Mouse (Mus musculus): ENCODE data around the gene Commd2. TPM values are rescaled to one million over a fixed set of nuclear protein-coding genes. Genes with fewer than 3 reads are reported as not detected.

Commd2 gene
- 67.2 TPM for polyA plus RNA-seq (2021)

DNA sequence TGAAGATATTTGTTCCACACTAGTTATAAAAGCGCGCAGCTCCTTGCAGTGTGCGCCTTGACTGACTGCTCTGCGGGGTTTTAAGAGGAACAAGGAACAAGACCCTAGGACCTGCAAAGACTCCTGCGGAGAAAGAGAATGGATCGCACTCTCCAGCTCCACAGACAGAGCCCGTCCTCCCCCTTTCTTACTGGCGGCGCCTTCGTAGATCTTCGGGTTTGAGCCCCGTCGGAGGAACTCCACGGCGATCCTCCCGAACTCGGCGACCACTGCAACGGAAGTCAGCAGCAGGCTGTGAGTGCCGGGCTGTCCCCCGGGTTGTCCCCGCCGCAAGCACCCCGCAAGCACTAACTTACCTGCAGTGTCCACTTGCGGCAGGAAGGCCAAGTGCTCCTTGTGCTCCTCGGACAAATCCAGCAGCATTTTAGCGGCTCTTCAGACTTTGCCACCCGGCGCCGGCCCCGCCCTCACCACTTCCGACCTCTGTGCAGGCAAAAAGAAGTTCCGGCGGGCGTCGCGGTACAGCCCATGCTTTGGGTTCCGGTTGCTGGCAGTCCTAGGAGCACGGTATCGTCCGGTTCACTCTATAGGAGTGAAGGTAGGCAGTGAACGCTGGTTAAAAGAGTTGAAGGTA lies at the start of gene Commd2:
Gene Commd2, minus strand, starts transcription at position 485 of the 634 bp plus-strand sequence.
- no peaks in the 10 kb centered on the region for H3K27me3 ChIP-seq
- ATAC-seq (peak; percentile 82), DNase-seq (ENCODE audit: low read depth, low spot score) (peak; percentile 66)
- in situ Hi-C loops (cut with MboI; ENCODE audit: low pct_unique_long_range_greater_than_20kb): no loop called here
- ChIA-PET CTCF (interaction anchor here (0.8 to 1.0 kb wide), 2 partner anchors 25 to 181 kb away, joined by 3 read pairs; no protein-coding TSS in a partner anchor), POLR2A (interaction anchor here (0.7 kb wide), 1 partner anchor 10 kb away, joined by 3 read pairs; no protein-coding TSS in a partner anchor)
- TF ChIP-seq CTCF (IDR thresholded peaks at IDR 0.05): no peak

GRCm38 (mm10) chr3:57696779-57697178 lies 45.3 kb upstream of the Commd2 start:
- CTCF ChIA-PET: interaction anchor here (1.0 to 1.3 kb wide), 2 partner anchors 10 to 26 kb away, joined by 3 to 5 read pairs; no protein-coding TSS in a partner anchor
- ATAC-seq (no peak), DNase-seq (ENCODE audit: low read depth, low spot score) (no peak)
- in situ Hi-C loops (cut with MboI; ENCODE audit: low pct_unique_long_range_greater_than_20kb): no loop called here
- POLR2A ChIA-PET: interaction anchor here (0.6 to 0.7 kb wide), 2 partner anchors 25 to 32 kb away, joined by 3 read pairs; no protein-coding TSS in a partner anchor
- H3K27me3 ChIP-seq: no peaks in the 10 kb centered on the region
- no peak for TF ChIP-seq CTCF (IDR thresholded peaks at IDR 0.05)

DNA sequence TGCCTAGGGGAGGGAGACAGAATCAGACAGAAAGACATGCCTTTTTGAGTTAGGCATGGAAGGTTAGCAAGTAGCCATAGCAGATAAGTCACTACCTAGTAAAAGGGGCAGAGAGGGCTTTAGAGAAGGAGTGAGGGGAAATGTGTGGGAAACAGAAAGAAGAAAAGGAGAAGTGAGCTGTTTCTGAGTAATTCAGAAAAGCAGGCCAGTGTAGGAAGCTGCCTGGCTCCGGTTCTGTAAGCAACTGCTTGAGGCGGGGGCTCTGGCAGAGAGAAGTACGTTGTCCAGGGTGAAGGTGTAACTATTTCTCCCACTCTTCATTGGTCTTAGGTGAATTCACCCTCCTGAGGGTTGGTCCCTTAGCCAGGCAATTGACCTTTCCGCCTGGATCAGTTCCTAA lies 44.7 kb upstream of the Commd2 start:
- ChIA-PET CTCF (interaction anchor here (1.3 kb wide), 1 partner anchor 11 kb away, joined by 3 read pairs; no protein-coding TSS in a partner anchor), POLR2A (interaction anchor here (0.7 kb wide), 1 partner anchor 33 kb away, joined by 3 read pairs; no protein-coding TSS in a partner anchor)
- in situ Hi-C loops (cut with MboI; ENCODE audit: low pct_unique_long_range_greater_than_20kb): no loop called here
- H3K27me3 ChIP-seq: no peaks in the 10 kb centered on the region
- TF ChIP-seq CTCF (IDR thresholded peaks at IDR 0.05): no peak
- no peak for ATAC-seq
- DNase-seq (ENCODE audit: low read depth, low spot score): no peak

DNA sequence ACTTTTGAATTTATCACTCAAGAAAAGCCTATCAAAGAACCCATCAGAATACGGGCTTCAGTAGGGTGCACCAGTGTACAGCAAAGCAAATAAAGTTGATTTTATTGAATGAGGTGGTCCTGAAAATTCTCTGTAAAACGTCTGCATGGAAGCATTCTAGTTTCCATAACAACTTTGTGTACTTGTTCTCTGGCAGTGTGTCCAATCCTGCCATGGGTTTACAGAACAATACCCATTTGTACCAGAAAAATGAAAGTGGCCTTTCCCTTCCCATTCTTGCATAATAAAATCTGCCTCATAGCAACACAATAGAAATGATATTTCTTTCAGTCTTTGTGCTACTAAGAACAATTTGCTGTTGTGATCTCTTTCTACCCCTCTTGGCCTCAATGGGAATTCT lies 41.2 kb upstream of the Commd2 start, which contains the start of gene Ankub1:
Gene Ankub1, minus strand, starts transcription at position 81 of the 400 bp plus-strand sequence.
- in situ Hi-C loops (cut with MboI; ENCODE audit: low pct_unique_long_range_greater_than_20kb): no loop called here
- ATAC-seq (no peak), DNase-seq (ENCODE audit: low read depth, low spot score) (no peak)
- CTCF ChIA-PET: interaction anchor here (1.0 kb wide), 1 partner anchor 18 kb away, joined by 3 read pairs; no protein-coding TSS in a partner anchor
- no peaks in the 10 kb centered on the region for H3K27me3 ChIP-seq
- no peak for TF ChIP-seq CTCF (IDR thresholded peaks at IDR 0.05)
- POLR2A ChIA-PET: no interaction called here

DNA sequence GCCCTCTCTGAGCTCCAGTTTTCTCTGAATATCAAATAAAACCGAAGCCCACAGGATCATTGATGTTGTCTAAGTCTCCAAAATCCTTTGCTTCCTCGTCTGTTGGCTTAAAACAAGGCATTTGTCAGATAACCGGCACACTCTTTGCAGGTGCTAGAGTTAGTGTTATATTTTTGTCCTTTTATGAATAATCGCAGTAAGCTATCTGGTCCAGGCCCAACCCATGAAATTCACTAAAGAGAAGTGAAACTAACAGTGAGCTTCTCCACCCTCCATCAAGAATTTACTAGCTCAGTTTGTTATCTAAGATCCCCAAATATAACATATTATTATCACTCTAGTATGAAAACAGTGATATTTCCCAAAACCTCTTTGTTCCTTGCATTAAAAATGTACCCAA lies 40.3 kb upstream of the Commd2 start:
- ChIA-PET POLR2A (no interaction called here), CTCF (interaction anchor here (1.6 to 3.1 kb wide), 3 partner anchors 14 to 34 kb away, joined by 3 to 13 read pairs (median 5); no protein-coding TSS in a partner anchor)
- in situ Hi-C loops (cut with MboI; ENCODE audit: low pct_unique_long_range_greater_than_20kb): no loop called here
- no peaks in the 10 kb centered on the region for H3K27me3 ChIP-seq
- ATAC-seq: no peak
- DNase-seq (ENCODE audit: low read depth, low spot score): no peak
- no peak for TF ChIP-seq CTCF (IDR thresholded peaks at IDR 0.05)

GRCm38 (mm10) chr3:57677786-57678185 lies 26.3 kb upstream of the Commd2 start:
- CTCF ChIA-PET: interaction anchor here (0.7 to 3.7 kb wide), 3 partner anchors 11 to 14 kb away, joined by 5 to 24 read pairs (median 10); no protein-coding TSS in a partner anchor
- DNase-seq (ENCODE audit: low read depth, low spot score): no peak
- ATAC-seq: peak; percentile 20
- in situ Hi-C loops (cut with MboI; ENCODE audit: low pct_unique_long_range_greater_than_20kb): no loop called here
- no peak for TF ChIP-seq CTCF (IDR thresholded peaks at IDR 0.05)
- H3K27me3 ChIP-seq: no peaks in the 10 kb centered on the region
- POLR2A ChIA-PET: no interaction called here

GRCm38 (mm10) chr3:57674075-57674474 lies 22.6 kb upstream of the Commd2 start:
- ATAC-seq (no peak), DNase-seq (ENCODE audit: low read depth, low spot score) (no peak)
- no peaks in the 10 kb centered on the region for H3K27me3 ChIP-seq
- POLR2A ChIA-PET: no interaction called here
- TF ChIP-seq CTCF (IDR thresholded peaks at IDR 0.05): no peak
- in situ Hi-C loops (cut with MboI; ENCODE audit: low pct_unique_long_range_greater_than_20kb): no loop called here
- CTCF ChIA-PET: interaction anchor here (1.9 kb wide), 1 partner anchor 10 kb away, joined by 6 read pairs; no protein-coding TSS in a partner anchor

DNA sequence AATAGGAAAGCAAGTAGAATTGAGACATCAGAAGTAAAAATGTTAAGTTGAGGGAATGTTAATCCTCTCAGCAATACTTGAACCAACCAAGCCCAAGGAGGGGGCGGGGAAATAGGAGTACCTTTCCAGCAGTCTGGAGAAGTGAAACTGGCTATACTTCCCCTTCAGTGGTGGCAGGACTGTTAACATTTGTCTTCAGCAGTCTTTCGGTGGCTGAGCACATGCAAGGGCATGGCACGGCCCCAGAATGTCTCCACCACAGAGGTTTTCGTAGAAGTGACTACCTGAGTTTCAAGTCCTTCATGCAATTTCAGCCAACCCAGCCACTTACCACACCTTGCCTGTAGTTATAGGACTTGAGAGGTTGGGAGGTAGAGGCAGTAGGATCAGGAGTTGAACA lies 22.1 kb upstream of the Commd2 start:
- ATAC-seq (no peak), DNase-seq (ENCODE audit: low read depth, low spot score) (no peak)
- CTCF ChIA-PET: no interaction called here
- in situ Hi-C loops (cut with MboI; ENCODE audit: low pct_unique_long_range_greater_than_20kb): no loop called here
- no peak for TF ChIP-seq CTCF (IDR thresholded peaks at IDR 0.05)
- H3K27me3 ChIP-seq: no peaks in the 10 kb centered on the region
- POLR2A ChIA-PET: no interaction called here

- DNase-seq (ENCODE audit: low read depth, low spot score) (peak; percentile 75), ATAC-seq (peak; percentile 73)
- H3K27me3 ChIP-seq: no peaks in the 10 kb centered on the region
- in situ Hi-C loops (cut with MboI; ENCODE audit: low pct_unique_long_range_greater_than_20kb): loop anchor here (5.0 to 10.0 kb wide), 2 partner anchors 65 to 828 kb away; no protein-coding TSS in a partner anchor
- CTCF ChIA-PET: interaction anchor here (0.6 to 4.3 kb wide), 34 partner anchors 10 to 497 kb away, joined by 3 to 35 read pairs (median 5); partner anchors contain the start of gene Rnf13
- TF ChIP-seq CTCF (IDR thresholded peaks at IDR 0.05): peak; percentile 95
- POLR2A ChIA-PET: interaction anchor here (0.6 kb wide), 1 partner anchor 8 kb away, joined by 3 read pairs; no protein-coding TSS in a partner anchor
Observed at GRCm38 (mm10) chr3:57667054-57667723, 15.7 kb upstream of the Commd2 start.

DNA sequence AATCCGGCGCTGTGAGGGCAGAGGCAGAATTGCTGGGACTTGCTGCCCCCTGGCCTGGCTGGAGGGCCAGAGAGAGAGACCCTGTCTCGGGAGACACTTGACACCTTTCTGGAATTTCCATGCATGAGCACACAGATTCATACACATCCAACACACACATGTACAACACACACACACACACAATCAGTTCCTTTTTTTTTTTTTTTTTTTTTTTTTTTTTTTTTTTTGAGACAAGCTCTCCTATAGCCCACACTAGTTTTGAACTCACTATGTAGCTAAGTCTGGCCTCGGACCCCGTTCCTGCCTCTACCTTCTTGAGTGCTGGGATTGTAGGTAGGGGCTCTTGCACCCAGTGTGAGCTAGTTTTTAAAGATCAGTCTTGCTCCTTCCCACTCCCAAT lies 14.4 kb upstream of the Commd2 start:
- POLR2A ChIA-PET: no interaction called here
- in situ Hi-C loops (cut with MboI; ENCODE audit: low pct_unique_long_range_greater_than_20kb): loop anchor here (5.0 to 10.0 kb wide), 2 partner anchors 66 to 829 kb away; no protein-coding TSS in a partner anchor

More for the DNA sequence above, 14.4 kb upstream of the Commd2 start:
- no peak for DNase-seq (ENCODE audit: low read depth, low spot score)
- H3K27me3 ChIP-seq: no peaks in the 10 kb centered on the region
- no peak for ATAC-seq
- TF ChIP-seq CTCF (IDR thresholded peaks at IDR 0.05): no peak
- CTCF ChIA-PET: interaction anchor here (0.6 to 4.3 kb wide), 11 partner anchors 11 to 470 kb away, joined by 3 to 35 read pairs (median 6); no protein-coding TSS in a partner anchor

Measured in Patski (cell line).